Mouse (Mus musculus) adrenal gland, postnatal 4 days (tissue): Measurements from ENCODE around the gene Cpsf3. TPM values are rescaled to one million over a fixed set of nuclear protein-coding genes. Genes with fewer than 3 reads are reported as not detected.

Source experiments
- DNase-seq, 2 experiments: peaks; one replicate each; pipeline ENCODE4 v3.0.0; 2021 to 2022; ENCODE audit warnings: low spot score in 2 of 2, mixed read lengths in 2 of 2
- total RNA-seq, 2 experiments: library from RNA; stranded (reverse); gene quantifications; 2 replicates each; pipeline ENCODE4 v1.2.3; 2021

Gene Cpsf3
- total RNA-seq, 2 experiments from 2014 or later, result 84.3 to 88.2 TPM

GRCm38 (mm10) chr12:21331711-21332110 is 46.5 kb downstream of the Cpsf3 start:
- no peak for DNase-seq

GRCm38 (mm10) chr12:21333021-21333420 is 47.8 kb downstream of the Cpsf3 start:
- no peak for DNase-seq

DNA sequence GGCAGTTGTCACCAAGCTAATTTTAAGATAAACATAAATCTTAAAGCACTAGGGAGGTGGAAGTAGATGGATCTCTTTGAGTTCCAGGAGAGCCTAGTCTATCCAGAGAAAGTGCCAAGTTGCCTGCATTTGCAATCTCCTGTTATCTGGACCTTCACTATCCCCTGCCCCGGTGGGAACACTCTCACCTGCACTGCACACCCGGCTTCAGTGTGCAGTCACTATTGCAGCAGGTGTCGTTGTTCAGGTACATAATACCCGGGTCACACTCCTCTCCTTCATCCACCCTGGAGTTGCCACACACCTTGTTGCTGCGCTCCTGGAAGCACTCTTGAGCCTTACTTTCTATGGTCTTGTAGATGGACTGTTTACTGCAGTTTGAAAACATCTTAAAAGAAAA is 48.6 kb downstream of the Cpsf3 start:
- DNase-seq, result no peak

- no peak for DNase-seq
Observed at GRCm38 (mm10) chr12:21335869-21336268, 50.7 kb downstream of the Cpsf3 start.

GRCm38 (mm10) chr12:21337171-21337570 is 52.0 kb downstream of the Cpsf3 start:
- no peak for DNase-seq

- no peak for DNase-seq
Observed at GRCm38 (mm10) chr12:21340674-21341073, 55.5 kb downstream of the Cpsf3 start.

DNA sequence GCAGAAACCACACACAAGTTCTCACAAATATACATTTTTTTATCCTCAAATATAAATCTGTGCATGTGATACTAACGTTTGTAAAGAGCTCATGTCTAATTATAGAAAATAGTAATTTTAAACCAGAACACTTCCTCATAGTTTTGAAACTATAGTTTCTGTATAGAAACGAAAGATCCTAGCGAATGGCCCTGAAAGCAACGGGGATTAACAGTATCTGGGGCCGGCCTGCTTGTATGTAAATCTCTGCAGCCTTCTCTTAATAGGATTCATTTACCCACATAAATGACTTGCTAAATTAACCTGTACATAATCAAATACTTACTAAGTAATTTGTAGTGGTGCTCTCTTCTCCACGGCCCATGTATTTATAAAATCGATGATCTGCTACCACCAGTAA is 61.8 kb downstream of the Cpsf3 start:
- no peak for DNase-seq

DNA sequence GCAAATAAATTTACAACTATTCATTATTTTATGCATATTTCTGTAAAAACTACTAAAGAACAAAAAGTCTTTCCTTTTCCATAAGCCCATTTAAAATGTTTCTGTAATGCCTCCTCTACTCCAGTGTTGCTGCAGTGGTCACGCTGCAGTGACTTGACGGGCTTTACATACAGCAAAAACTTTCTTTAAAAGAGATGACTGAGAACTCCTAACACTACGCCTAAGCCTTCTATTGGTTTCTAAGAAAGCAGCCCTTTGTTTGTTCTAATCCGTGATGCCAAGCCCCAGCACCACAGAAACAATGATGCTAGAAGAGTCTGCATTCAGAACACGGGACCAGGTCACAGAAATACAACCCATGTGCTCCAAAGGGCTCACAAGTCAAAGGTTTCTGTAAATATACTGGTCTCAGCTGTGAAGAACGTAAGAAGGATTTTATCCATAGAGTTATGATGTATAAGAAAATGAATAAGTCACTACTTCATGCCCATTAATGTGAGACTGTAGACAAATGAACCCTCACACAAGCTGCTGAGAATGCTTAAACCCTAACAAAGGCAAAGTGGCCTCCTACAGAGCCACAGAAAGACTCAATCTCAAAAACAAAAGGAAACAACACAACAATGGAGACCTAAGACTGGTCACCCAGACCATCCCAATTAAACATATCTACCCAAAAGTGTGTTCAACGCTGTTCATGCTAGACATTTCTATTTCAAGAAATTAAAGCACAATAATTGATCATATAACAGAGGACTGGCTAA is 65.1 kb downstream of the Cpsf3 start:
- DNase-seq, result no peak

DNA sequence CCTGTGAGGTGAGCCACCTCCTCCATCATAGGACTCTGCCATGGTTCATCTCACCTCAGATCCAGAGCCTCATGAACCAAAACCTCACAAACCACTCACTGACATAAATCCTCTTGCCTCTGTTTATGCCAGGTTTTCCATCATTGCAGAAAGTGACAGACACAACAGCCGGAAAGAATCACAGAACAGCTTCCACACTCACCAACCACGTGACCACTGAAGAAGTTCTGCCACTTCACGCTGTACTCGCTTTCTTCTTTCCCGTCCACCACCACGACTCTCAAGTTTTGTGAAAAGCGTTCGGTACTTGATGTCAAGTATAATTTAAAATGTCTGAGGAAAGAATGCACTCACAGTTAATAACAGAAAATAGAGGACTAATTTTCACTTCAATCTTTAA is 68.5 kb downstream of the Cpsf3 start:
- DNase-seq, result no peak

DNA sequence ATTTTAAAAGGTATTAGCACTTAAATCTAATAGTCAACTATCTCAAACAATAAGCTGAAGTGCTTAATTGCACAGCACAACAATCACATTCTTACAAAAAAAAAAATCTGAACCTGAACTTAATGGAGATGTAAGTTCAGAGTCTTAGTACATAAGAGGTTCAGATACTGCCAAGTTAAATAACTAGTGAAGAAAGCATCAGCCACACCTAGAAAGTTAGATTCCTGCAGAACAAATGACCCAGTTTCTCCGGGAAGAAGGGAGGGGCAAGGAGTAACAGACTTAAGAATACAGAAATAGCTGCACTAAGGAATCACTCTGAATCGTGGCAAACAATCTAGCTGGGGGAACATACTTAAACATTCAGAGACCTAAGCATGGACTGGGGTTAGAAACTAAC is 77.5 kb downstream of the Cpsf3 start:
- DNase-seq, result no peak

- DNase-seq, result no peak
Observed at GRCm38 (mm10) chr12:21363195-21363594, 78.0 kb downstream of the Cpsf3 start.

Other genes with a start within 250 kb of the Cpsf3 start
- gene Itgb1bp1, start 893 bp downstream of the Cpsf3 start, total RNA-seq, result 10 to 100 TPM; 53.9 to 57.4 TPM
- 10 to 100 TPM; 59.1 to 61.7 TPM for gene Iah1, start 31.0 kb downstream of the Cpsf3 start, total RNA-seq
- gene Adam17, start 88.2 kb downstream of the Cpsf3 start, total RNA-seq, result 10 to 100 TPM; 48.9 to 57.0 TPM
- 100 to 1,000 TPM; 268 to 301 TPM for gene Ywhaq, start 132.2 kb downstream of the Cpsf3 start, total RNA-seq